Mouse (Mus musculus) liver, embryonic 14.5 days (tissue): Measurements from ENCODE around the gene Itih4. TPM values are rescaled to one million over a fixed set of nuclear protein-coding genes. Genes with fewer than 3 reads are reported as not detected.

Source experiments
- ATAC-seq: fragments of 200-750 bp; cut with Nextera tagmentation; 2 replicates; pipeline ENCODE4 v1.8.0; 2017; ENCODE audit warnings: moderate number of reproducible peaks, mild to moderate bottlenecking, moderate library complexity; ENCODE audit not compliant: insufficient read depth
- DNase-seq, 3 experiments: peaks; one replicate each; pipeline ENCODE4 v3.0.0-alpha.2; 2012 to 2013; ENCODE audit warnings: low read depth in 3 of 3, low spot score in 3 of 3
- H3K27ac ChIP-seq: fragments of 300-500 bp; sonication (generic); 2 replicates; pipeline ENCODE4 v1.5.1; 2014; ENCODE audit warnings: moderate library complexity, mild to moderate bottlenecking, control low read depth, inconsistent platforms
- H3K27me3 ChIP-seq: fragments of 300-500 bp; sonication (generic); 2 replicates; pipeline ENCODE4 v1.6.1; 2014; ENCODE audit warnings: mild to moderate bottlenecking, low read length, moderate library complexity; ENCODE audit not compliant: control insufficient read depth, insufficient read depth
- H3K36me3 ChIP-seq: fragments of 300-500 bp; sonication (generic); replicated peaks from 2 replicates; pipeline ENCODE4 v1.6.1; 2014; ENCODE audit warnings: low read depth; ENCODE audit not compliant: control insufficient read depth, insufficient read depth
- H3K4me1 ChIP-seq, 2 experiments: fragments of 200-500 bp in 1 of 2; fragments of 300-500 bp in 1 of 2; sonication (generic) in 1 of 2; replicated peaks; 2 replicates each; pipeline ENCODE4 v1.6.1; 2012 to 2014; ENCODE audit warnings: antibody characterized with exemption in 1 of 2, inconsistent platforms in 1 of 2, low read length in 1 of 2; ENCODE audit not compliant: control insufficient read depth in 2 of 2, insufficient read depth in 2 of 2
- H3K4me2 ChIP-seq: fragments of 300-500 bp; sonication (generic); 2 replicates; pipeline ENCODE4 v1.6.1; 2014; ENCODE audit warnings: low read depth, mild to moderate bottlenecking, control low read depth, moderate library complexity
- H3K4me3 ChIP-seq, 2 experiments: fragments of 200-500 bp in 1 of 2; fragments of 300-500 bp in 1 of 2; sonication (generic) in 1 of 2; 2 replicates each; pipeline ENCODE4 v1.5.1; 2012 to 2014; ENCODE audit warnings: low read depth in 2 of 2, low read length in 2 of 2, mild to moderate bottlenecking in 2 of 2, control low read depth in 1 of 2, inconsistent platforms in 1 of 2, moderate library complexity in 1 of 2; ENCODE audit not compliant: insufficient read depth in 1 of 2
- H3K9ac ChIP-seq: fragments of 300-500 bp; sonication (generic); replicated peaks from 2 replicates; pipeline ENCODE4 v1.6.1; 2014; ENCODE audit warnings: mild to moderate bottlenecking, control low read depth, moderate library complexity
- H3K9me3 ChIP-seq: fragments of 300-500 bp; sonication (generic); 2 replicates; pipeline ENCODE4 v1.6.1; 2016; ENCODE audit warnings: low read length, mixed read lengths; ENCODE audit not compliant: control insufficient read depth
- CTCF ChIP-seq: IDR thresholded peaks from 2 replicates; pipeline ENCODE4 v1.5.1; 2016; ENCODE audit warnings: antibody characterized with exemption, low read depth, control low read depth
- EP300 ChIP-seq: IDR thresholded peaks from 2 replicates; pipeline ENCODE4 v1.6.1; 2016; ENCODE audit warnings: antibody characterized with exemption, low read depth
- WGBS: fragments of 180-500 bp; shearing (Covaris S2); extraction: QIAGEN DNeasy Blood & Tissue Kit; methylation state at CpG from one replicate; pipeline ENCODE4 v1.1.7; 2014; ENCODE audit not compliant: insufficient replicate concordance; 5-methylcytosine and 5-hydroxymethylcytosine counted together
- polyA plus RNA-seq, 2 experiments: library from polyadenylated mRNA; depleted of rRNA in 1 of 2; stranded (reverse) in 1 of 2; unstranded in 1 of 2; fragments of >200 nt; fragmentation: Nextera tagmentation in 1 of 2; extraction: Ambion mirVana in 1 of 2; gene quantifications; 2 replicates each; pipeline versions ENCODE4 v1.2.1 to v1.2.3; 2012 to 2014

Itih4 gene
- polyA plus RNA-seq, 2 experiments, result 56.0 to 113 TPM

GRCm38 (mm10) chr14:30878958-30879571 is 7.2 kb upstream of the Itih4 start, which contains the start of gene Mustn1:
Gene Mustn1, plus strand, starts transcription at chr14:30879200.
- no peak for ATAC-seq
- Histone ChIP-seq H3K4me2 (no peak within 1 kb of the TSS), H3K9ac (no peak within 1 kb of the TSS), H3K27me3 (no peaks in the 10 kb centered on the region), H3K9me3 (no peaks in the 10 kb centered on the region), H3K36me3 (no peaks in the 10 kb centered on the region), H3K27ac (no peak within 1 kb of the TSS), H3K4me1 (peaks cover 0 to 17% of the 10 kb centered on the region in 2 experiments; a peak in 2 of 4 replicates), H3K4me3 (no peak within 1 kb of the TSS)
- WGBS, result 70% methylated on average over 11 of the region's 11 CpGs
- DNase-seq, result no peak
- TF ChIP-seq EP300 (no peak), CTCF (no peak)

- TF ChIP-seq CTCF (no peak), EP300 (no peak)
- Histone ChIP-seq H3K4me1 (peaks cover 0 to 16% of the 10 kb centered on the region in 2 experiments; a peak in 2 of 4 replicates), H3K27ac (no peak overlapping the region), H3K27me3 (no peaks in the 10 kb centered on the region), H3K9me3 (no peaks in the 10 kb centered on the region), H3K9ac (no peak overlapping the region), H3K36me3 (no peaks in the 10 kb centered on the region), H3K4me2 (no peak overlapping the region), H3K4me3 (no peak overlapping the region)
- WGBS, result 64% methylated on average over 9 of the region's 9 CpGs
- ATAC-seq (no peak), DNase-seq (no peak)
Observed at GRCm38 (mm10) chr14:30879794-30880193, 6.5 kb upstream of the Itih4 start.

GRCm38 (mm10) chr14:30880251-30880650 is 6.0 kb upstream of the Itih4 start:
- no peak overlapping the region for H3K4me3 ChIP-seq
- no peaks in the 10 kb centered on the region for H3K36me3 ChIP-seq
- no peak overlapping the region for H3K27ac ChIP-seq
- H3K4me2 ChIP-seq, result no peak overlapping the region
- peaks cover 0 to 13% of the 10 kb centered on the region in 2 experiments; a peak in 2 of 4 replicates for H3K4me1 ChIP-seq
- no peaks in the 10 kb centered on the region for H3K9me3 ChIP-seq
- H3K27me3 ChIP-seq, result no peaks in the 10 kb centered on the region
- TF ChIP-seq EP300 (no peak), CTCF (no peak)
- no peak overlapping the region for H3K9ac ChIP-seq
- DNase-seq (no peak), ATAC-seq (no peak)
- 62% methylated on average over 8 of the region's 8 CpGs for WGBS

- no peaks in the 10 kb centered on the region for H3K27me3 ChIP-seq
- no peaks in the 10 kb centered on the region for H3K36me3 ChIP-seq
- DNase-seq, result no peak
- H3K4me2 ChIP-seq, result no peak overlapping the region
- no peak overlapping the region for H3K27ac ChIP-seq
- peaks cover 0 to 6% of the 10 kb centered on the region in 2 experiments; a peak in 2 of 4 replicates for H3K4me1 ChIP-seq
- ATAC-seq, result no peak
- no peaks in the 10 kb centered on the region for H3K9me3 ChIP-seq
- no peak overlapping the region for H3K9ac ChIP-seq
- H3K4me3 ChIP-seq, result no peak overlapping the region
- peak; percentile 61 for TF ChIP-seq CTCF
- TF ChIP-seq EP300, result no peak
- 57% methylated on average over 17 of the region's 17 CpGs for WGBS
Observed at GRCm38 (mm10) chr14:30880811-30881717, 5.2 kb upstream of the Itih4 start.

GRCm38 (mm10) chr14:30881718-30882108 is 4.6 kb upstream of the Itih4 start:
- H3K9ac ChIP-seq, result no peak overlapping the region
- no peaks in the 10 kb centered on the region for H3K4me1 ChIP-seq
- no peaks in the 10 kb centered on the region for H3K27me3 ChIP-seq
- H3K27ac ChIP-seq, result no peak overlapping the region
- H3K36me3 ChIP-seq, result no peaks in the 10 kb centered on the region
- no peak for TF ChIP-seq EP300
- TF ChIP-seq CTCF, result no peak
- H3K4me2 ChIP-seq, result no peak overlapping the region
- 61% methylated on average over 3 of the region's 3 CpGs for WGBS
- ATAC-seq (no peak), DNase-seq (no peak)
- no peaks in the 10 kb centered on the region for H3K9me3 ChIP-seq
- H3K4me3 ChIP-seq, result no peak overlapping the region
